In the genomic region with DNA sequence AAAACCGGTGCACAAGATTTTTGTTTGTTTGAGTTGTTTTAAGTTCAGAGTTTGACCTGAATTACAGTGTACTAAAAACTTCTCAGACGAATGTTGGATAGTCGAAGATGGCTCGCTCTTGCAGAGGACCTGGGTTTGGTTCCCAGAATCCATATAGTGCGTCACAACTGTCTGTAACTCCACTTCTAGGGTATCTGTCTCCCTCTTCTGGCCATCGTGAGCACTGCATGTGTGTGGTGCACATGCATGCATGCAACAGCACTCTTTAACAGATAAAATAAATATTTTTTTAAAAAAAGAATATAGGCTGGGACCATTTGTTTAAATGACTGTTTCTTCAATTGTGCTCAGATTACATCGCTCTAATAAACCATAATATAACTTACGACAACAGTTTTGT, we compare ENCODE assay signal across 10 mouse cellular contexts. TPM values are rescaled to one million over a fixed set of nuclear protein-coding genes. Genes with fewer than 3 reads are reported as not detected.
A peak's percentile ranks its signal among the peaks of the same experiment; 100 is the strongest.
DNase-seq lines count a peak whose midpoint lies in the region; ATAC-seq and TF ChIP-seq lines count a peak whose summit lies in the region.
"Had no signal": no experiment of that assay in that cellular context is flagged by ENCODE, and none has a peak within 500 bp of the region (broad histone marks: within the 10 kb centered on the region; RNA-seq: fewer than 3 reads in every experiment).

No protein-coding gene starts in this region.

- no peak overlapping the region for H3K27ac ChIP-seq in limb, embryonic 11.5 days (replicated peaks; ENCODE audit: low read depth, low read length)
- H3K27ac ChIP-seq in limb, embryonic 10.5 days: no peak overlapping the region
- H3K27ac ChIP-seq in embryonic facial prominence, embryonic 10.5 days (replicated peaks): no peak overlapping the region
- no peak overlapping the region for H3K27ac ChIP-seq in thymus, adult 2 months (ENCODE audit: control insufficient read depth, insufficient read depth, low read length)
- H3K27ac ChIP-seq in forebrain, embryonic 13.5 days: no peak overlapping the region
- H3K27ac ChIP-seq: liver, embryonic 15.5 days had no signal

- H3K36me3 ChIP-seq in limb, embryonic 11.5 days (ENCODE audit: control insufficient read depth, insufficient read depth, low read length): no peaks in the 10 kb centered on the region
- H3K36me3 ChIP-seq in limb, embryonic 10.5 days: no peaks in the 10 kb centered on the region
- H3K36me3 ChIP-seq in embryonic facial prominence, embryonic 10.5 days (replicated peaks): no peaks in the 10 kb centered on the region
- H3K36me3 ChIP-seq in thymus, adult 2 months (ENCODE audit: control insufficient read depth, insufficient read depth, low read length): no peaks in the 10 kb centered on the region
- no peaks in the 10 kb centered on the region for H3K36me3 ChIP-seq in forebrain, embryonic 13.5 days (ENCODE audit: poor library complexity, severe bottlenecking)
- H3K36me3 ChIP-seq: liver, embryonic 15.5 days had no signal

- no peaks in the 10 kb centered on the region for H3K27me3 ChIP-seq in limb, embryonic 11.5 days (ENCODE audit: control insufficient read depth, insufficient read depth, low read length)
- no peaks in the 10 kb centered on the region for H3K27me3 ChIP-seq in limb, embryonic 10.5 days (ENCODE audit: low read depth, poor library complexity, severe bottlenecking)
- H3K27me3 ChIP-seq in embryonic facial prominence, embryonic 10.5 days (replicated peaks; ENCODE audit: low read depth, poor library complexity, severe bottlenecking): no peaks in the 10 kb centered on the region
- no peaks in the 10 kb centered on the region for H3K27me3 ChIP-seq in thymus, adult 2 months (ENCODE audit: control insufficient read depth, insufficient read depth, low read length)
- H3K27me3 ChIP-seq in forebrain, embryonic 13.5 days: no peaks in the 10 kb centered on the region
- H3K27me3 ChIP-seq: liver, embryonic 15.5 days; Patski had no signal

- TF ChIP-seq CTCF in thymus, adult 2 months (IDR thresholded peaks at IDR 0.05; ENCODE audit: borderline replicate concordance, control insufficient read depth, extremely low read depth, insufficient read depth, low read length, poor library complexity): no peak

- no peaks in the 10 kb centered on the region for H3K4me1 ChIP-seq in limb, embryonic 11.5 days (ENCODE audit: control insufficient read depth, insufficient read depth, low read length)
- H3K4me1 ChIP-seq in limb, embryonic 10.5 days: peaks cover 18% of the 10 kb centered on the region
- H3K4me1 ChIP-seq in embryonic facial prominence, embryonic 10.5 days: peaks cover 17% of the 10 kb centered on the region
- peaks cover 4% of the 10 kb centered on the region; the same call in 1 of the 2 replicates for H3K4me1 ChIP-seq in thymus, adult 2 months (replicated peaks; ENCODE audit: control insufficient read depth, insufficient read depth, low read length)
- H3K4me1 ChIP-seq in forebrain, embryonic 13.5 days: peaks cover 17% of the 10 kb centered on the region

- no peak for ATAC-seq in limb, embryonic 11.5 days (ENCODE audit: insufficient number of reproducible peaks, low FRiP score, low TSS enrichment, low read depth)
- no peak for ATAC-seq in forebrain, embryonic 13.5 days
- ATAC-seq: Patski had no signal

- peak; percentile 14 for DNase-seq in adrenal gland, postnatal 25 days
- DNase-seq in adrenal gland, adult 2 months: no peak
- peak; percentile 47 for DNase-seq in limb, embryonic 11.5 days (ENCODE audit: low spot score)
- DNase-seq in limb, embryonic 10.5 days (ENCODE audit: low spot score): no peak
- DNase-seq in embryonic facial prominence, embryonic 10.5 days (ENCODE audit: low spot score): peak; percentile 21
- peak; percentile 53 for DNase-seq in thymus, adult 2 months
- no peak for DNase-seq in layer of hippocampus, adult 9-10 months (ENCODE audit: low spot score)

- WGBS in limb, embryonic 11.5 days: 85% methylated on average over 8 of the region's 8 CpGs
- WGBS in limb, embryonic 10.5 days: 80% methylated on average over 8 of the region's 8 CpGs
- WGBS in embryonic facial prominence, embryonic 10.5 days: 80% methylated on average over 8 of the region's 8 CpGs
- WGBS in thymus, adult 2 months: 89% methylated on average over 8 of the region's 8 CpGs
- WGBS in forebrain, embryonic 13.5 days: 81% methylated on average over 8 of the region's 8 CpGs

- H3K9me3 ChIP-seq in limb, embryonic 11.5 days (ENCODE audit: control insufficient read depth, low read length): no peaks in the 10 kb centered on the region
- no peaks in the 10 kb centered on the region for H3K9me3 ChIP-seq in limb, embryonic 10.5 days (replicated peaks)
- no peaks in the 10 kb centered on the region for H3K9me3 ChIP-seq in embryonic facial prominence, embryonic 10.5 days
- no peaks in the 10 kb centered on the region; the same call in 1 of the 2 replicates for H3K9me3 ChIP-seq in forebrain, embryonic 13.5 days (replicated peaks)
- H3K9me3 ChIP-seq: liver, embryonic 15.5 days had no signal

- no peak overlapping the region for H3K4me3 ChIP-seq in limb, embryonic 11.5 days (ENCODE audit: low read depth, low read length)
- H3K4me3 ChIP-seq in limb, embryonic 10.5 days: no peak overlapping the region
- H3K4me3 ChIP-seq in embryonic facial prominence, embryonic 10.5 days: no peak overlapping the region
- H3K4me3 ChIP-seq in thymus, adult 2 months (ENCODE audit: control insufficient read depth, insufficient read depth, low read length): no peak overlapping the region
- no peak overlapping the region for H3K4me3 ChIP-seq in forebrain, embryonic 13.5 days
- H3K4me3 ChIP-seq: liver, embryonic 15.5 days had no signal

- no peak overlapping the region for H3K9ac ChIP-seq in limb, embryonic 11.5 days (ENCODE audit: low read length)
- no peak overlapping the region for H3K9ac ChIP-seq in forebrain, embryonic 13.5 days
- H3K9ac ChIP-seq: liver, embryonic 15.5 days had no signal

- H3K4me2 ChIP-seq in limb, embryonic 11.5 days (ENCODE audit: low read depth, severe bottlenecking): no peak overlapping the region
- H3K4me2 ChIP-seq in forebrain, embryonic 13.5 days: no peak overlapping the region
- H3K4me2 ChIP-seq: liver, embryonic 15.5 days had no signal

- TF ChIP-seq POLR2A in thymus, adult 2 months (IDR thresholded peaks at IDR 0.05; ENCODE audit: control insufficient read depth, extremely low read depth, insufficient read depth, low read length, poor library complexity): no peak

RNA-seq across cellular contexts. Expression of gene Prkab2, which starts 3.1 kb away (rescaled TPM):
- 9.6 and 11.6 TPM in 2 replicates for total RNA-seq in adrenal gland, postnatal 25 days (2021)
- total RNA-seq in adrenal gland, adult 2 months (2021): 1 to 10 TPM; 8.3 to 9.6 TPM
- 3.1 and 3.9 TPM in 2 replicates for polyA plus RNA-seq in adrenal gland, adult 2 months (2012; rRNA removed)
- polyA plus RNA-seq in limb, embryonic 11.5 days (2014; fragmentation: Nextera tagmentation; extraction: Ambion mirVana): 4.3 and 5.4 TPM in 2 replicates
- 4.3 and 5.8 TPM in 2 replicates for polyA plus RNA-seq in limb, embryonic 10.5 days (2016; fragmentation: Nextera tagmentation; extraction: Ambion mirVana)
- polyA plus RNA-seq in embryonic facial prominence, embryonic 10.5 days (2016; fragmentation: Nextera tagmentation; extraction: Ambion mirVana): 7.2 and 7.3 TPM in 2 replicates
- 6.2 and 8.0 TPM in 2 replicates for polyA plus RNA-seq in thymus, adult 2 months (2012; rRNA removed)
- polyA plus RNA-seq in forebrain, embryonic 13.5 days (2015; fragmentation: Nextera tagmentation; extraction: Ambion mirVana): 5.6 and 6.8 TPM in 2 replicates

RNA-seq across cellular contexts. Expression of gene Gm17651, which starts 19.6 kb away (rescaled TPM):
- not detected in 2 replicates for total RNA-seq in adrenal gland, postnatal 25 days (2021)
- total RNA-seq in adrenal gland, adult 2 months (2021): not detected
- polyA plus RNA-seq in adrenal gland, adult 2 months (2012; rRNA removed): not detected in 2 replicates
- not detected in 2 replicates for polyA plus RNA-seq in limb, embryonic 11.5 days (2014; fragmentation: Nextera tagmentation; extraction: Ambion mirVana)
- polyA plus RNA-seq in limb, embryonic 10.5 days (2016; fragmentation: Nextera tagmentation; extraction: Ambion mirVana): not detected in 2 replicates
- polyA plus RNA-seq in embryonic facial prominence, embryonic 10.5 days (2016; fragmentation: Nextera tagmentation; extraction: Ambion mirVana): not detected in 2 replicates
- polyA plus RNA-seq in thymus, adult 2 months (2012; rRNA removed): not detected in 2 replicates
- not detected in 2 replicates for polyA plus RNA-seq in forebrain, embryonic 13.5 days (2015; fragmentation: Nextera tagmentation; extraction: Ambion mirVana)
- polyA plus RNA-seq: liver, embryonic 15.5 days; Patski had no signal

RNA-seq across cellular contexts. Expression of gene Fmo5, which starts 26.3 kb away (rescaled TPM):
- 10.7 and 13.1 TPM in 2 replicates for total RNA-seq in adrenal gland, postnatal 25 days (2021)
- total RNA-seq in adrenal gland, adult 2 months (2021): 10 to 100 TPM; 13.8 to 14.7 TPM
- 1.8 and 3.0 TPM in 2 replicates for polyA plus RNA-seq in adrenal gland, adult 2 months (2012; rRNA removed)
- polyA plus RNA-seq in limb, embryonic 11.5 days (2014; fragmentation: Nextera tagmentation; extraction: Ambion mirVana): 1.0 and 1.3 TPM in 2 replicates
- polyA plus RNA-seq in limb, embryonic 10.5 days (2016; fragmentation: Nextera tagmentation; extraction: Ambion mirVana): 0.30 and 0.73 TPM in 2 replicates
- 0.48 and 0.62 TPM in 2 replicates for polyA plus RNA-seq in embryonic facial prominence, embryonic 10.5 days (2016; fragmentation: Nextera tagmentation; extraction: Ambion mirVana)
- polyA plus RNA-seq in thymus, adult 2 months (2012; rRNA removed): 4.6 and 5.8 TPM in 2 replicates
- polyA plus RNA-seq in forebrain, embryonic 13.5 days (2015; fragmentation: Nextera tagmentation; extraction: Ambion mirVana): 0.39 and 0.43 TPM in 2 replicates

RNA-seq across cellular contexts. Expression of gene Chd1l, which starts 44.9 kb away (rescaled TPM):
- 13.9 and 20.1 TPM in 2 replicates for total RNA-seq in adrenal gland, postnatal 25 days (2021)
- total RNA-seq in adrenal gland, adult 2 months (2021): 10 to 100 TPM; 13.6 to 14.6 TPM
- 1.7 and 1.9 TPM in 2 replicates for polyA plus RNA-seq in adrenal gland, adult 2 months (2012; rRNA removed)
- polyA plus RNA-seq in limb, embryonic 11.5 days (2014; fragmentation: Nextera tagmentation; extraction: Ambion mirVana): 21.5 and 22.8 TPM in 2 replicates
- polyA plus RNA-seq in limb, embryonic 10.5 days (2016; fragmentation: Nextera tagmentation; extraction: Ambion mirVana): 20.1 and 20.8 TPM in 2 replicates
- polyA plus RNA-seq in embryonic facial prominence, embryonic 10.5 days (2016; fragmentation: Nextera tagmentation; extraction: Ambion mirVana): 23.0 and 24.9 TPM in 2 replicates
- polyA plus RNA-seq in thymus, adult 2 months (2012; rRNA removed): 11.5 and 11.9 TPM in 2 replicates
- 10.6 and 11.9 TPM in 2 replicates for polyA plus RNA-seq in forebrain, embryonic 13.5 days (2015; fragmentation: Nextera tagmentation; extraction: Ambion mirVana)

Comparison
In these comparisons a context has a peak if more than half of its experiments do, and no peak if none do; other contexts are left out.
1. DNase-seq: peak in adrenal gland, postnatal 25 days (single experiment), limb, embryonic 11.5 days (single experiment), embryonic facial prominence, embryonic 10.5 days (single experiment) and thymus, adult 2 months (single experiment); none in adrenal gland, adult 2 months (single experiment), limb, embryonic 10.5 days (single experiment) and layer of hippocampus, adult 9-10 months (single experiment).